Mouse (Mus musculus) liver, embryonic 14.5 days (tissue): Measurements from ENCODE around the gene Cbln1.

ENCODE experiments used
- CTCF ChIP-seq: IDR thresholded peaks from 2 replicates; pipeline ENCODE4 v1.5.1; 2016; ENCODE audit warnings: antibody characterized with exemption, low read depth, control low read depth
- EP300 ChIP-seq: IDR thresholded peaks from 2 replicates; pipeline ENCODE4 v1.6.1; 2016; ENCODE audit warnings: antibody characterized with exemption, low read depth

- TF ChIP-seq CTCF (no peak), EP300 (no peak)
Measured at GRCm38 (mm10) chr8:87471603-87472270, 672 bp downstream of the Cbln1 start.
